Comparison of ENCODE assay signal across 9 mouse cellular contexts in genomic region chr8:46615936-46616335, GRCm38 (mm10). TPM values are rescaled to one million over a fixed set of nuclear protein-coding genes. Genes with fewer than 3 reads are reported as not detected.
DNase-seq lines count a peak whose midpoint lies in the region; ATAC-seq and TF ChIP-seq lines count a peak whose summit lies in the region.
"Had no signal": no experiment of that assay in that cellular context is flagged by ENCODE, and none has a peak within 500 bp of the region (broad histone marks: within the 10 kb centered on the region; RNA-seq: fewer than 3 reads in every experiment).

No protein-coding gene starts in this region.

- no peaks in the 10 kb centered on the region for H3K27me3 ChIP-seq in forebrain, embryonic 12.5 days
- H3K27me3 ChIP-seq in forebrain, embryonic 16.5 days (replicated peaks; ENCODE audit: control insufficient read depth, insufficient read depth, low read length): no peaks in the 10 kb centered on the region
- no peaks in the 10 kb centered on the region for H3K27me3 ChIP-seq in midbrain, embryonic 10.5 days (ENCODE audit: low read depth, poor library complexity, severe bottlenecking)
- H3K27me3 ChIP-seq in midbrain, embryonic 13.5 days: no peaks in the 10 kb centered on the region
- H3K27me3 ChIP-seq in limb, embryonic 12.5 days: no peaks in the 10 kb centered on the region
- H3K27me3 ChIP-seq in stomach, postnatal 0 days (ENCODE audit: control insufficient read depth, insufficient read depth, low read length): no peaks in the 10 kb centered on the region

- H3K9ac ChIP-seq in forebrain, embryonic 12.5 days: no peak overlapping the region
- no peak overlapping the region for H3K9ac ChIP-seq in forebrain, embryonic 16.5 days (replicated peaks; ENCODE audit: low read depth, low read length)
- H3K9ac ChIP-seq in midbrain, embryonic 13.5 days (replicated peaks): no peak overlapping the region
- H3K9ac ChIP-seq in limb, embryonic 12.5 days (replicated peaks): no peak overlapping the region
- no peak overlapping the region for H3K9ac ChIP-seq in stomach, postnatal 0 days (ENCODE audit: low read length)

- H3K4me1 ChIP-seq in forebrain, embryonic 12.5 days: peaks cover 22% of the 10 kb centered on the region
- H3K4me1 ChIP-seq in forebrain, embryonic 16.5 days (replicated peaks; ENCODE audit: control insufficient read depth, insufficient read depth, low read length): peaks cover 19% of the 10 kb centered on the region
- H3K4me1 ChIP-seq in midbrain, embryonic 10.5 days: peaks cover 30% of the 10 kb centered on the region
- H3K4me1 ChIP-seq in midbrain, embryonic 13.5 days (replicated peaks): peaks cover 27% of the 10 kb centered on the region
- H3K4me1 ChIP-seq in limb, embryonic 12.5 days (replicated peaks): peaks cover 35% of the 10 kb centered on the region
- H3K4me1 ChIP-seq in stomach, postnatal 0 days (replicated peaks; ENCODE audit: control insufficient read depth, insufficient read depth): no peaks in the 10 kb centered on the region; the same call in 1 of the 2 replicates

- no peak for TF ChIP-seq EP300 in stomach, postnatal 0 days (optimal IDR thresholded peaks at IDR 0.05)

- DNase-seq in midbrain, embryonic 10.5 days (ENCODE audit: low spot score): no peak
- no peak for DNase-seq in stomach, postnatal 0 days (ENCODE audit: low spot score)
- DNase-seq in right cerebral cortex, postnatal 14 days: no peak
- no peak for DNase-seq in retina, embryonic 14.5 days (ENCODE audit: low spot score)
- DNase-seq: adrenal gland, postnatal 10 days had no signal

- no peaks in the 10 kb centered on the region for H3K9me3 ChIP-seq in forebrain, embryonic 12.5 days
- no peaks in the 10 kb centered on the region for H3K9me3 ChIP-seq in forebrain, embryonic 16.5 days (ENCODE audit: control insufficient read depth, low read length)
- no peaks in the 10 kb centered on the region for H3K9me3 ChIP-seq in midbrain, embryonic 10.5 days (replicated peaks)
- H3K9me3 ChIP-seq in midbrain, embryonic 13.5 days: no peaks in the 10 kb centered on the region
- H3K9me3 ChIP-seq in limb, embryonic 12.5 days: no peaks in the 10 kb centered on the region
- no peaks in the 10 kb centered on the region for H3K9me3 ChIP-seq in stomach, postnatal 0 days (ENCODE audit: control insufficient read depth, low read length)

- peak overlapping the region; percentile 90; the same call in 1 of the 2 replicates for H3K4me2 ChIP-seq in forebrain, embryonic 12.5 days
- no peak overlapping the region for H3K4me2 ChIP-seq in forebrain, embryonic 16.5 days (ENCODE audit: low read length)
- H3K4me2 ChIP-seq in midbrain, embryonic 13.5 days (replicated peaks): no peak overlapping the region; the same call in 1 of the 2 replicates
- H3K4me2 ChIP-seq in limb, embryonic 12.5 days: peak overlapping the region; percentile 90
- 0 out of 2 replicates have a peak overlapping the region, but pooled peaks have one; percentile 0 for H3K4me2 ChIP-seq in stomach, postnatal 0 days (replicated peaks; ENCODE audit: low read depth)

- no peak overlapping the region for H3K27ac ChIP-seq in forebrain, embryonic 12.5 days
- H3K27ac ChIP-seq in forebrain, embryonic 16.5 days (ENCODE audit: low read length): no peak overlapping the region
- no peak overlapping the region for H3K27ac ChIP-seq in midbrain, embryonic 10.5 days (replicated peaks)
- no peak overlapping the region for H3K27ac ChIP-seq in midbrain, embryonic 13.5 days
- no peak overlapping the region for H3K27ac ChIP-seq in limb, embryonic 12.5 days
- H3K27ac ChIP-seq in stomach, postnatal 0 days (replicated peaks): no peak overlapping the region

- no peaks in the 10 kb centered on the region for H3K36me3 ChIP-seq in forebrain, embryonic 12.5 days (replicated peaks)
- H3K36me3 ChIP-seq in forebrain, embryonic 16.5 days (ENCODE audit: control insufficient read depth, insufficient read depth): no peaks in the 10 kb centered on the region
- H3K36me3 ChIP-seq in midbrain, embryonic 10.5 days: no peaks in the 10 kb centered on the region
- H3K36me3 ChIP-seq in midbrain, embryonic 13.5 days: no peaks in the 10 kb centered on the region
- no peaks in the 10 kb centered on the region for H3K36me3 ChIP-seq in limb, embryonic 12.5 days
- H3K36me3 ChIP-seq in stomach, postnatal 0 days (ENCODE audit: control insufficient read depth, insufficient read depth, low read length): no peaks in the 10 kb centered on the region

- no peak for TF ChIP-seq CTCF in stomach, postnatal 0 days (IDR thresholded peaks at IDR 0.05; ENCODE audit: low read depth)

- ATAC-seq in forebrain, embryonic 12.5 days (ENCODE audit: low FRiP score): no peak
- no peak for ATAC-seq in forebrain, embryonic 16.5 days
- no peak for ATAC-seq in midbrain, embryonic 13.5 days
- no peak for ATAC-seq in limb, embryonic 12.5 days (ENCODE audit: insufficient number of reproducible peaks, insufficient read depth, low FRiP score, low TSS enrichment, low read depth)
- ATAC-seq in stomach, postnatal 0 days (ENCODE audit: low FRiP score, low TSS enrichment): no peak

- H3K4me3 ChIP-seq in forebrain, embryonic 12.5 days (replicated peaks): no peak overlapping the region
- H3K4me3 ChIP-seq in forebrain, embryonic 16.5 days (replicated peaks; ENCODE audit: low read length): no peak overlapping the region
- H3K4me3 ChIP-seq in midbrain, embryonic 10.5 days: peak overlapping the region; percentile 82; the same call in 1 of the 2 replicates
- no peak overlapping the region for H3K4me3 ChIP-seq in midbrain, embryonic 13.5 days (replicated peaks)
- H3K4me3 ChIP-seq in limb, embryonic 12.5 days (replicated peaks): no peak overlapping the region
- no peak overlapping the region for H3K4me3 ChIP-seq in stomach, postnatal 0 days (ENCODE audit: low read depth, low read length)

- WGBS in forebrain, embryonic 12.5 days: 86% methylated on average over 8 of the region's 8 CpGs
- 91% methylated on average over 8 of the region's 8 CpGs for WGBS in forebrain, embryonic 16.5 days
- 89% methylated on average over 8 of the region's 8 CpGs for WGBS in midbrain, embryonic 10.5 days
- WGBS in midbrain, embryonic 13.5 days: 94% methylated on average over 8 of the region's 8 CpGs
- 58% methylated on average over 8 of the region's 8 CpGs for WGBS in limb, embryonic 12.5 days
- 83% methylated on average over 8 of the region's 8 CpGs for WGBS in stomach, postnatal 0 days

RNA-seq across cellular contexts. Expression of gene Primpol, which starts 1.1 kb away (rescaled TPM):
- 10.2 and 10.9 TPM in 2 replicates for polyA plus RNA-seq in forebrain, embryonic 12.5 days (2016; fragmentation: Nextera tagmentation; extraction: Ambion mirVana)
- polyA plus RNA-seq in forebrain, embryonic 16.5 days (2015; fragmentation: Nextera tagmentation; extraction: Ambion mirVana): 9.5 and 12.6 TPM in 2 replicates
- 8.9 and 9.4 TPM in 2 replicates for polyA plus RNA-seq in midbrain, embryonic 10.5 days (2016; fragmentation: Nextera tagmentation; extraction: Ambion mirVana)
- 9.2 and 9.3 TPM in 2 replicates for polyA plus RNA-seq in midbrain, embryonic 13.5 days (2015; fragmentation: Nextera tagmentation; extraction: Ambion mirVana)
- polyA plus RNA-seq in limb, embryonic 12.5 days (2016; fragmentation: Nextera tagmentation; extraction: Ambion mirVana): 14.9 and 18.4 TPM in 2 replicates
- 4.0 and 6.1 TPM in 2 replicates for polyA plus RNA-seq in stomach, postnatal 0 days (2015; fragmentation: Nextera tagmentation; extraction: Ambion mirVana)

RNA-seq across cellular contexts. Expression of gene Casp3, which starts 1.2 kb away (rescaled TPM):
- polyA plus RNA-seq in forebrain, embryonic 12.5 days (2016; fragmentation: Nextera tagmentation; extraction: Ambion mirVana): 180 and 188 TPM in 2 replicates
- 315 and 322 TPM in 2 replicates for polyA plus RNA-seq in forebrain, embryonic 16.5 days (2015; fragmentation: Nextera tagmentation; extraction: Ambion mirVana)
- polyA plus RNA-seq in midbrain, embryonic 10.5 days (2016; fragmentation: Nextera tagmentation; extraction: Ambion mirVana): 130 and 141 TPM in 2 replicates
- 204 and 216 TPM in 2 replicates for polyA plus RNA-seq in midbrain, embryonic 13.5 days (2015; fragmentation: Nextera tagmentation; extraction: Ambion mirVana)
- polyA plus RNA-seq in limb, embryonic 12.5 days (2016; fragmentation: Nextera tagmentation; extraction: Ambion mirVana): 132 and 138 TPM in 2 replicates
- 24.0 and 25.0 TPM in 2 replicates for polyA plus RNA-seq in stomach, postnatal 0 days (2015; fragmentation: Nextera tagmentation; extraction: Ambion mirVana)

Comparison
In these comparisons a context has a peak if more than half of its experiments do, and no peak if none do; other contexts are left out.
1. H3K4me2 ChIP-seq: peak in forebrain, embryonic 12.5 days (single experiment), limb, embryonic 12.5 days (single experiment) and stomach, postnatal 0 days (single experiment); none in forebrain, embryonic 16.5 days (single experiment) and midbrain, embryonic 13.5 days (single experiment).